Mouse (Mus musculus) kidney, embryonic 14.5 days (tissue): ENCODE results near the gene Zcchc3. TPM values are rescaled to one million over a fixed set of nuclear protein-coding genes. Genes with fewer than 3 reads are reported as not detected.

Experiments
- ATAC-seq: fragments of 200-750 bp; cut with Nextera tagmentation; 2 replicates; pipeline ENCODE4 v1.8.0; 2017; ENCODE audit warnings: moderate number of reproducible peaks, mild to moderate bottlenecking, moderate TSS enrichment, moderate library complexity; ENCODE audit not compliant: low FRiP score, low TSS enrichment
- H3K27ac ChIP-seq: fragments of 300-500 bp; sonication (generic); 2 replicates; pipeline ENCODE4 v1.5.1; 2014; ENCODE audit warnings: low read depth, mild to moderate bottlenecking, low read length, moderate library complexity, mixed read lengths
- H3K27me3 ChIP-seq: fragments of 300-500 bp; sonication (generic); 2 replicates; pipeline ENCODE4 v1.6.1; 2014; ENCODE audit warnings: mild to moderate bottlenecking, low read length; ENCODE audit not compliant: control insufficient read depth, insufficient read depth
- H3K36me3 ChIP-seq: fragments of 300-500 bp; sonication (generic); 2 replicates; pipeline ENCODE4 v1.6.1; 2014; ENCODE audit warnings: low read length, mixed read lengths; ENCODE audit not compliant: control insufficient read depth, insufficient read depth
- H3K4me1 ChIP-seq: fragments of 300-500 bp; sonication (generic); 2 replicates; pipeline ENCODE4 v1.6.1; 2014; ENCODE audit warnings: low read length, mixed read lengths; ENCODE audit not compliant: control insufficient read depth, insufficient read depth
- H3K4me2 ChIP-seq: fragments of 300-500 bp; sonication (generic); replicated peaks from 2 replicates; pipeline ENCODE4 v1.6.1; 2014; ENCODE audit warnings: low read depth, mild to moderate bottlenecking, low read length
- H3K4me3 ChIP-seq: fragments of 300-500 bp; sonication (generic); 2 replicates; pipeline ENCODE4 v1.5.1; 2014; ENCODE audit warnings: mild to moderate bottlenecking, low read length
- H3K9ac ChIP-seq: fragments of 300-500 bp; sonication (generic); 2 replicates; pipeline ENCODE4 v1.6.1; 2014; ENCODE audit warnings: low read depth, mild to moderate bottlenecking, low read length, moderate library complexity
- H3K9me3 ChIP-seq: fragments of 300-500 bp; sonication (generic); 2 replicates; pipeline ENCODE4 v1.6.1; 2016; ENCODE audit warnings: low read length; ENCODE audit not compliant: control insufficient read depth
- WGBS: fragments of 180-500 bp; shearing (Covaris S2); extraction: QIAGEN DNeasy Blood & Tissue Kit; methylation state at CpG from one replicate; pipeline ENCODE4 v1.1.7; 2014; 5-methylcytosine and 5-hydroxymethylcytosine counted together
- polyA plus RNA-seq: library from polyadenylated mRNA; unstranded; fragments of >200 nt; fragmentation: Nextera tagmentation; extraction: Ambion mirVana; gene quantifications from 2 replicates; pipeline ENCODE4 v1.2.1, GENCODE M21; 2014

Gene Zcchc3
- polyA plus RNA-seq, 1 experiment from 2014 or later: 51.1 TPM

GRCm38 (mm10) chr2:152397680-152398435, 17.0 kb downstream of the Zcchc3 start, which contains the start of gene Sox12:
Gene Sox12 (minus strand): TSS chr2:152398063.
- Histone ChIP-seq H3K27ac (peak within 1 kb of the TSS; percentile 99), H3K4me1 (peaks cover 26% of the 10 kb centered on the region), H3K4me3 (peak within 1 kb of the TSS; percentile 92), H3K27me3 (no peaks in the 10 kb centered on the region), H3K9me3 (no peaks in the 10 kb centered on the region), H3K36me3 (peaks cover 4% of the 10 kb centered on the region; the same call in 1 of the 2 replicates), H3K4me2 (peak within 1 kb of the TSS; percentile 80), H3K9ac (peak within 1 kb of the TSS; percentile 98)
- peak; percentile 60 for ATAC-seq
- under 1% methylated on average over 87 of the region's 104 CpGs for WGBS

DNA sequence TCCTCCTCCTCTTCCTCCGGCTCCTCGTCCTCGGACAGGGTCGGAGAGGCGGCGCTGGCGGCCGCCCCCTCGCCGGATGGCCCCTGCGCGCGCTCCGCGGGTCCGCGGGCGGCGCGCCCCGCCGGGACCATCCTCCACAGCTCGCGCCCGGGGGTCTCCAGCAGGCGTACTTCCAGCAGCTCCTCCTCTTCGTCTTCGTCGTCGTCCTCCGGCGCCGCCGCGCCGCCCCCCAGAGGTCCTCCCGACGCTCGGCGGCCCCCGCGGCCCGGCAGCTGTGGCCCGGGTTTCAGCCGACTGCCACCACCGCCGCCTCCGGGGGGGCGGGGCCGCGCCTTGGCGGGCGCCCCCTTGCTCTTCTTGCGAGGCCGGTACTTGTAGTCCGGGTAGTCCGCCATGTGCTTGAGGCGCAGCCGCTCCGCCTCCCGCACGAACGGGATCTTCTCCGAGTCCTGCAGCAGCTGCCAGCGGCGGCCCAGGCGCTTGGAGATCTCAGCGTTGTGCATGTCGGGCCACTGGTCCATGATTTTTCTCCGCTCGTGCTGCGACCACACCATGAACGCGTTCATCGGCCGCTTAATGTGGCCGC, 17.7 kb downstream of the Zcchc3 start:
- Histone ChIP-seq H3K27me3 (no peaks in the 10 kb centered on the region), H3K9ac (peak overlapping the region; percentile 98), H3K9me3 (no peaks in the 10 kb centered on the region), H3K27ac (peak overlapping the region; percentile 99), H3K36me3 (peaks cover 4% of the 10 kb centered on the region; the same call in 1 of the 2 replicates), H3K4me1 (peaks cover 26% of the 10 kb centered on the region), H3K4me2 (peak overlapping the region; percentile 80), H3K4me3 (peak overlapping the region; percentile 92)
- peak; percentile 1; the same call in 1 of the 2 replicates for ATAC-seq
- WGBS: under 1% methylated on average over 57 of the region's 77 CpGs

DNA sequence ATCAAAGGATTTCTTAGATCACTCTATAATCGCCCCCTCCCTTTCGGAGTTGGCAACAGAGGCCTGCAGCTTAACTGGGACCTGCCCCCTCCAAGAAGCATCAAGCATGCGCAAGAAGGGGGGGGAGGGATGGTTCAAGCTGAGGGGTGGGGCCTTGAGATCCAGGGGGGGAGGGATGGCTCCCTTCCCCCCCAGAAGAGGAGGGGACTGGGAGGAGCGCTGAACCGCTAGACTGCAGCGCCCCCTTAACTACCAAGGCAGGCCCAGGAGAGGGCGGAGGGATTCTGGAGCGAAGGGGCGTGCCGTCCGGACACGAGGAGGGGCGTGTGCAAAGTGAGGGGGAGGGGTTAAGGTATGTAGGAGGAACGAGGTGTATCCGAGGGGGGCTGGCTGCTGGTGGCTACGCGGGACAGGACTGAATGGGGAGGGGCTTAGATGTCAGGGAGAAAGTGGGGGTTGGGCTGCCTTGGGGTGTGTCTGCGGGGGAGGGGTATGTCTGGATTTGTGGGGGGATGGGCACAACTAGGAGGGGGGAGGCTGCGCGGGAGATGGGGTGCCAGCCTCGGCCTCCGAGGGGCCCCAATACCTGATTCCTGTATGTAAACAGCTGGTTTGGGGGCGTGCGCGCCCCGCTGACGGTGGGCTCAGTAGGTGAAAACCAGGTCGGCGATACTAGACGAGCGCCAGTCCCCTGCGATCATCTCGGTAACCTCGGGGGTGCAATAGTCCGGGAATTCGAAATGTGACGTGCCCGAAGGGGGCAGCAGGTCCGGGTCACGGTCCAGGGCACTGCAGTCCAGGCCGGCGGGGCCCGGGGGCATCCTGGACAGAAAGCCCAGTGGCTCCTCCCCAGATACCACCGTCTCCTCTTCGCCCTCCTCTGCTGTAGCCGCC, 18.5 kb downstream of the Zcchc3 start:
- H3K27me3 ChIP-seq: no peaks in the 10 kb centered on the region
- H3K36me3 ChIP-seq: peaks cover 4% of the 10 kb centered on the region; the same call in 1 of the 2 replicates
- peak; percentile 68 for ATAC-seq
- H3K4me3 ChIP-seq: peak overlapping the region; percentile 92
- H3K9ac ChIP-seq: peak overlapping the region; percentile 98
- H3K9me3 ChIP-seq: no peaks in the 10 kb centered on the region
- H3K4me2 ChIP-seq: peak overlapping the region; percentile 80
- peak overlapping the region; percentile 99 for H3K27ac ChIP-seq
- peaks cover 26% of the 10 kb centered on the region for H3K4me1 ChIP-seq
- under 1% methylated on average over 42 of the region's 46 CpGs for WGBS

DNA sequence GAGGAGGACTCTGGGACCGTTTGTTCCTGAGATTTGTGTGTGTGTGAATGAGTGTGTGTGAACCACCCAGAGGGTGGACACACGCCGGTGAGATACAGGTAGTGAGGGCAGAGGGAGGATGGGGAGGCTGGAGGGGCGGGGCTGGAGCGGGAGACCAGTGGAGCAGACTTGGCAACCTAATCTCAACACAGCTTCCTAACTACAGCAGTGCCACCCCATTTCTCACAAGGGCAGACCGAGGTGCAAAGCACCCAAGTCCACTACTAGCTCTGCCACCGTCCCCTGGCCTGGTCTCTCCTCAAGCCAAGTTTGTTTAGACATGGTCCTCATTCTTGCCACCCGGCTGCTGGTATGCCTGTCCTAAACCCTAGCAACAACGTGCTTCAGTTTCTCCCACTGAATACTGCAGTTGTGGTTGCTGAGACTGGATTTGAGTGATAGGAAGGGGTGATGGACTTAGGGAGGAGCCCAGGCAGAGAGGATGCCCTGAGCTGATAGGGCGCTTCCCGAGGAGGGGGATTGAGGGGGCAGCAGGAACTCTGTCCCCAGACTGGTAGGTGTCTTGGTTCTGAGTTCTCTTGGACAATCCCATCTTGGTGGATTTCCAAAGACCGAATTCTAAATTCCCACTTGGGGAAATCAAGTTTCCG, 19.4 kb downstream of the Zcchc3 start:
- ATAC-seq: no peak
- H3K27ac ChIP-seq: peak overlapping the region; percentile 33; the same call in 1 of the 2 replicates
- 11% methylated on average over 11 of the region's 13 CpGs for WGBS

DNA sequence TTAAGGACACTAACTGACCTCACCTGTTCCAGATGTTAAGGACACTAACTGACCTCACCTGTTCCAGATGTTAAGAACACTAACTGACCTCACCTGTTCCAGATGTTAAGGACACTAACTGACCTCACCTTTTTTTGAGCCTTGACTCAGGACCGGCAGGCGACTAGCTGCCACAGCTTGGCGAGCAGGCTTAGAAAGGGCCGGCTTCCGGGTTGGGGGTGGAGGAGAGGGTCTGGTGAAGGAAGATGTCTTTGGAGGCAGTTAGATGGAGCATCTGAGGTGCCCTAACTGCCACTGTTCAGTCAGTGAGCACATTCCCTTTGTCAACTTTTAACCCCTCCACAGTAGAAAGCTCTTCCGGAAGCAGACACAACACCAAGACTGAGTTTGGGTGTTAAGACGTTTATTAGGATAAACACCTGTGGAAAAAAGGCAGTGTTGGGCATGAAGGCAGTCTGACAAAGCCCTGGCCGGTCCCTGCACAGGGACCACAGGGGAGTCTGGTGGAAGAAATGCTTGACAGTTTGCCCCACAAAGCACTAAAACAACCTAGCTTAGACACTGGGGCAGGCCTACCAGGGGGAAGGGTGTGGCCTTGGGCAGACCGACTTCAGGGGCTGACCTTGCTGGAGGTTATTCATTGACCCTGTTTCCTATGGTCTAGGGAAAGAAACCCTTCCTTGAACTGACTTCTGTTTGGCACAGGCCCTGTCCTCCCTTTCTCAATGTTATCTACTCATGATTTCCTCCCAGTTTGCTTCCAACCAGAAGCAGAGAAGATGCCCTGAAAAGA, 21.4 kb downstream of the Zcchc3 start:
- H3K4me3 ChIP-seq: no peak overlapping the region; the same call in 1 of the 2 replicates
- ATAC-seq: no peak
- no peaks in the 10 kb centered on the region for H3K27me3 ChIP-seq
- peak overlapping the region; percentile 80; the same call in 1 of the 2 replicates for H3K4me2 ChIP-seq
- peak overlapping the region; percentile 24; the same call in 1 of the 2 replicates for H3K27ac ChIP-seq
- peaks cover 4% of the 10 kb centered on the region; the same call in 1 of the 2 replicates for H3K36me3 ChIP-seq
- 0 out of 2 replicates have a peak overlapping the region, but pooled peaks have one; percentile 7 for H3K9ac ChIP-seq
- 51% methylated on average over 9 of the region's 9 CpGs for WGBS
- peaks cover 26% of the 10 kb centered on the region for H3K4me1 ChIP-seq
- no peaks in the 10 kb centered on the region for H3K9me3 ChIP-seq

More for the DNA sequence above, 19.4 kb downstream of the Zcchc3 start:
- peaks cover 26% of the 10 kb centered on the region for H3K4me1 ChIP-seq
- H3K36me3 ChIP-seq: peaks cover 4% of the 10 kb centered on the region; the same call in 1 of the 2 replicates
- H3K4me3 ChIP-seq: peak overlapping the region; percentile 92
- H3K4me2 ChIP-seq: peak overlapping the region; percentile 80
- H3K9ac ChIP-seq: peak overlapping the region; percentile 98
- no peaks in the 10 kb centered on the region for H3K9me3 ChIP-seq
- no peaks in the 10 kb centered on the region for H3K27me3 ChIP-seq

DNA sequence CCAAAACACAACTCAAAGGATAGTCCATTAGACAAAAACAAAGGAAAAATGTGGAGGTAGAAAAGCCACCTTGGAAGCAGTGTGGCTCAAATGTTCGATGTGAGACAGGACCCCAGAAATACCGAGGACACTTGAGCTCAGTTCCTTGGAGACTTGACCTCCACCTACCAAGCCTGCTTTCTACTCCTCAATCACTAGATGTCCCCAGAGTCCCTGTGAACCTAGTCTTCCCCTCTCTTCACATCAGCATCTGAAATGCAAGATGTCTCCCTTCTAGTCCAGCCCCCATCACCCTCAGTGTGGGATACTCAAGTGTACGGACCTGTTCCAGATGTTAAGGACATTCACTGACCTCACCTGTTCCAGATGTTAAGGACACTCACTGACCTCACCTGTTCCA, 22.0 kb downstream of the Zcchc3 start:
- WGBS: 9% methylated on average over 3 of the region's 3 CpGs
- Histone ChIP-seq H3K4me2 (no peak overlapping the region), H3K27ac (no peak overlapping the region), H3K4me1 (peaks cover 26% of the 10 kb centered on the region), H3K9me3 (no peaks in the 10 kb centered on the region), H3K27me3 (no peaks in the 10 kb centered on the region), H3K4me3 (no peak overlapping the region), H3K36me3 (peaks cover 4% of the 10 kb centered on the region; the same call in 1 of the 2 replicates), H3K9ac (no peak overlapping the region)
- no peak for ATAC-seq

GRCm38 (mm10) chr2:152384191-152384590, 30.6 kb downstream of the Zcchc3 start:
- Histone ChIP-seq H3K36me3 (no peaks in the 10 kb centered on the region), H3K27ac (no peak overlapping the region), H3K9ac (no peak overlapping the region), H3K9me3 (no peaks in the 10 kb centered on the region), H3K4me1 (no peaks in the 10 kb centered on the region), H3K4me2 (no peak overlapping the region), H3K27me3 (no peaks in the 10 kb centered on the region), H3K4me3 (no peak overlapping the region)
- 85% methylated on average over 4 of the region's 4 CpGs for WGBS
- no peak for ATAC-seq
